ENCODE assay signal across 18 mouse cellular contexts in the genomic region with DNA sequence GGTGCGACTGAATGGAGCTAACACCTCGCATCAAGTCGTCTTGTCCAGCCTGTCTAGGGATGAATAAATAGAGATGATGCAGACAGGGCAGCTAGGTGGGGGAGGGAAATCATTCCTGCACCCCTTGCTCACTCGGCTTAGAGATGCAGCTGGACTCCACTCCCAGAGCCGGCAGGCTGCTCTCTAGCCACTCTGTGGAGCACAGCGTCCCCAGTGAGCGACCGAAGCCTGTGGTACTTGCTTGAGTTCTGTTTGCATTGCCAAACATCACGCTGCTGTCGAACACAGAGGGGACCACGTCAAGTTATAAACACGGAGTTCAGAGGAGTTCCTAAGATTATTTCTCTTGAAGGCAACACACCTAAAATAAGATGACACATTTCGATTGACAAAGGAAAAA.
DNase-seq lines count a peak whose midpoint lies in the region; ATAC-seq and TF ChIP-seq lines count a peak whose summit lies in the region.
"Had no signal": no experiment of that assay in that cellular context is flagged by ENCODE, and none has a peak within 500 bp of the region (broad histone marks: within the 10 kb centered on the region; RNA-seq: fewer than 3 reads in every experiment).

No protein-coding gene starts in this region.

- TF ChIP-seq CTCF in forebrain, postnatal 0 days (IDR thresholded peaks at IDR 0.05; ENCODE audit: low read depth): peak; percentile 16; the same call in 1 of the 2 replicates
- TF ChIP-seq CTCF in cerebellum, adult 2 months (IDR thresholded peaks at IDR 0.05; ENCODE audit: borderline replicate concordance, insufficient read depth, low read depth, low read length): no peak

- H3K9ac ChIP-seq in forebrain, postnatal 0 days: no peak overlapping the region
- H3K9ac ChIP-seq in forebrain, embryonic 15.5 days (replicated peaks): no peak overlapping the region
- no peak overlapping the region for H3K9ac ChIP-seq in midbrain, embryonic 13.5 days (replicated peaks)
- H3K9ac ChIP-seq: heart, embryonic 15.5 days; liver, embryonic 13.5 days; neural tube, embryonic 12.5 days had no signal

- WGBS in forebrain, postnatal 0 days: 33% methylated on average over 13 of the region's 13 CpGs
- 29% methylated on average over 13 of the region's 13 CpGs for WGBS in forebrain, embryonic 15.5 days
- WGBS in midbrain, embryonic 13.5 days: 28% methylated on average over 13 of the region's 13 CpGs
- 47% methylated on average over 13 of the region's 13 CpGs for WGBS in cerebellum, adult 2 months

- H3K9me3 ChIP-seq in forebrain, postnatal 0 days (ENCODE audit: low read length): no peaks in the 10 kb centered on the region
- H3K9me3 ChIP-seq in forebrain, embryonic 15.5 days: no peaks in the 10 kb centered on the region
- H3K9me3 ChIP-seq in midbrain, embryonic 13.5 days: no peaks in the 10 kb centered on the region
- H3K9me3 ChIP-seq: heart, embryonic 15.5 days; liver, embryonic 13.5 days; neural tube, embryonic 12.5 days had no signal

- DNase-seq in forebrain, postnatal 0 days: no peak
- peak; percentile 6 for DNase-seq in right cerebral cortex, postnatal 14 days
- DNase-seq in right cerebral cortex, adult 18-20 months: no peak
- no peak for DNase-seq in cerebellum, adult 2 months
- DNase-seq in heart, postnatal 25 days (ENCODE audit: low spot score): no peak
- no peak for DNase-seq in layer of hippocampus, adult 18-20 months (ENCODE audit: low spot score in 2 of 2)
- DNase-seq: cerebellum, postnatal 36 days; kidney, adult 9 months; liver, embryonic 13.5 days; spleen, adult 18-20 months; thymus, postnatal 4 days had no signal

- intact Hi-C loops in heart, postnatal 25 days (cut with DNase I): no loop called here

- H3K36me3 ChIP-seq in forebrain, postnatal 0 days (ENCODE audit: insufficient read depth): no peaks in the 10 kb centered on the region
- no peaks in the 10 kb centered on the region for H3K36me3 ChIP-seq in forebrain, embryonic 15.5 days
- H3K36me3 ChIP-seq in midbrain, embryonic 13.5 days: no peaks in the 10 kb centered on the region
- H3K36me3 ChIP-seq: heart, embryonic 15.5 days; liver, embryonic 13.5 days; neural tube, embryonic 12.5 days had no signal

- no peak for TF ChIP-seq POLR2A in cerebellum, adult 2 months (IDR thresholded peaks at IDR 0.05; ENCODE audit: borderline replicate concordance, insufficient read depth, low read length)

- no peaks in the 10 kb centered on the region for H3K4me1 ChIP-seq in forebrain, postnatal 0 days (ENCODE audit: insufficient read depth)
- peaks cover 4% of the 10 kb centered on the region; the same call in 1 of the 2 replicates for H3K4me1 ChIP-seq in forebrain, embryonic 15.5 days
- peaks cover 6% of the 10 kb centered on the region for H3K4me1 ChIP-seq in midbrain, embryonic 13.5 days (replicated peaks)
- H3K4me1 ChIP-seq in cerebellum, adult 2 months (ENCODE audit: control insufficient read depth, insufficient read depth, low read length): no peaks in the 10 kb centered on the region
- H3K4me1 ChIP-seq: heart, embryonic 15.5 days; liver, embryonic 13.5 days; neural tube, embryonic 12.5 days had no signal

- H3K4me3 ChIP-seq in forebrain, postnatal 0 days (ENCODE audit: low read depth, low read length): no peak overlapping the region
- H3K4me3 ChIP-seq in forebrain, embryonic 15.5 days: no peak overlapping the region
- 0 out of 2 replicates have a peak overlapping the region, but pooled peaks have one; percentile 1 for H3K4me3 ChIP-seq in midbrain, embryonic 13.5 days (replicated peaks)
- no peak overlapping the region for H3K4me3 ChIP-seq in cerebellum, adult 2 months (replicated peaks; ENCODE audit: insufficient read depth, low read depth, low read length)
- H3K4me3 ChIP-seq: heart, embryonic 15.5 days; liver, embryonic 13.5 days; neural tube, embryonic 12.5 days had no signal

- H3K27me3 ChIP-seq in forebrain, postnatal 0 days (ENCODE audit: insufficient read depth, low read length): no peaks in the 10 kb centered on the region
- no peaks in the 10 kb centered on the region for H3K27me3 ChIP-seq in forebrain, embryonic 15.5 days
- no peaks in the 10 kb centered on the region for H3K27me3 ChIP-seq in midbrain, embryonic 13.5 days
- H3K27me3 ChIP-seq in cerebellum, adult 2 months (ENCODE audit: control insufficient read depth, insufficient read depth, low read length): no peaks in the 10 kb centered on the region
- H3K27me3 ChIP-seq: liver, embryonic 13.5 days; neural tube, embryonic 12.5 days had no signal

- 0 out of 2 replicates have a peak overlapping the region, but pooled peaks have one; percentile 8 for H3K4me2 ChIP-seq in forebrain, postnatal 0 days (ENCODE audit: low read depth)
- H3K4me2 ChIP-seq in forebrain, embryonic 15.5 days (replicated peaks): no peak overlapping the region
- H3K4me2 ChIP-seq in midbrain, embryonic 13.5 days (replicated peaks): peak overlapping the region; percentile 43
- H3K4me2 ChIP-seq: heart, embryonic 15.5 days; liver, embryonic 13.5 days; neural tube, embryonic 12.5 days had no signal

- H3K27ac ChIP-seq in forebrain, postnatal 0 days (ENCODE audit: low read depth, low read length): no peak overlapping the region
- H3K27ac ChIP-seq in forebrain, embryonic 15.5 days (replicated peaks): no peak overlapping the region
- no peak overlapping the region for H3K27ac ChIP-seq in midbrain, embryonic 13.5 days
- no peak overlapping the region for H3K27ac ChIP-seq in cerebellum, adult 2 months (ENCODE audit: insufficient read depth, low read length)
- H3K27ac ChIP-seq: heart, embryonic 15.5 days; liver, embryonic 13.5 days; neural tube, embryonic 12.5 days had no signal

- no peak for ATAC-seq in forebrain, postnatal 0 days
- no peak for ATAC-seq in forebrain, embryonic 15.5 days (replicated peaks)
- 0 out of 2 replicates have a peak, but pooled peaks have one; percentile 14 for ATAC-seq in midbrain, embryonic 13.5 days
- ATAC-seq: inflammation-experienced regulatory T-cells, adult 6 months; lung, postnatal 0 days; Patski had no signal
